Mouse (Mus musculus): ENCODE measurements around the gene Tgfa. TPM values are rescaled to one million over a fixed set of nuclear protein-coding genes. Genes with fewer than 3 reads are reported as not detected.

Tgfa gene
- polyA plus RNA-seq, 1 experiment from 2014 or later: 4.5 TPM

- Histone ChIP-seq H3K27ac (replicated peaks; ENCODE audit: low read depth, low read length) (no peak overlapping the region), H3K4me2 (ENCODE audit: low read depth, low read length) (peak overlapping the region; percentile 98), H3K9ac (ENCODE audit: low read depth, low read length) (peak overlapping the region; percentile 71; the same call in 1 of the 2 replicates), H3K4me1 (ENCODE audit: control insufficient read depth, insufficient read depth, low read length) (peaks cover 17% of the 10 kb centered on the region), H3K27me3 (replicated peaks; ENCODE audit: control insufficient read depth, insufficient read depth, low read length) (peaks cover 28% of the 10 kb centered on the region), H3K9me3 (ENCODE audit: control insufficient read depth, low read length) (no peaks in the 10 kb centered on the region), H3K4me3 (ENCODE audit: low read depth, low read length) (peak overlapping the region; percentile 66), H3K36me3 (ENCODE audit: control insufficient read depth, insufficient read depth, low read length) (no peaks in the 10 kb centered on the region)
- 4% methylated on average over 14 of the region's 14 CpGs for WGBS
- ATAC-seq (ENCODE audit: low read depth) (no peak), DNase-seq (ENCODE audit: low spot score) (peak; percentile 16)
These were observed 1.0 kb downstream of the Tgfa start for GRCm38 (mm10) chr6:86196034-86196433.

- H3K4me3 ChIP-seq (ENCODE audit: low read depth, low read length): no peak overlapping the region
- 0 out of 2 replicates have a peak overlapping the region, but pooled peaks have one; percentile 5 for H3K9ac ChIP-seq (ENCODE audit: low read depth, low read length)
- H3K36me3 ChIP-seq (ENCODE audit: control insufficient read depth, insufficient read depth, low read length): no peaks in the 10 kb centered on the region
- ATAC-seq (ENCODE audit: low read depth): no peak
- 10% methylated on average over 11 of the region's 11 CpGs for whole genome bisulfite sequencing
- peak overlapping the region; percentile 98 for H3K4me2 ChIP-seq (ENCODE audit: low read depth, low read length)
- no peak overlapping the region for H3K27ac ChIP-seq (replicated peaks; ENCODE audit: low read depth, low read length)
- no peaks in the 10 kb centered on the region for H3K9me3 ChIP-seq (ENCODE audit: control insufficient read depth, low read length)
- peaks cover 17% of the 10 kb centered on the region for H3K4me1 ChIP-seq (ENCODE audit: control insufficient read depth, insufficient read depth, low read length)
- peak; percentile 55 for DNase-seq (ENCODE audit: low spot score)
- peaks cover 28% of the 10 kb centered on the region for H3K27me3 ChIP-seq (replicated peaks; ENCODE audit: control insufficient read depth, insufficient read depth, low read length)
These were observed 2.3 kb downstream of the Tgfa start for GRCm38 (mm10) chr6:86197150-86197862.

- no peaks in the 10 kb centered on the region for H3K36me3 ChIP-seq (ENCODE audit: control insufficient read depth, insufficient read depth, low read length)
- H3K9me3 ChIP-seq (ENCODE audit: control insufficient read depth, low read length): no peaks in the 10 kb centered on the region; the same call in 1 of the 2 replicates
- H3K4me1 ChIP-seq (ENCODE audit: control insufficient read depth, insufficient read depth, low read length): peaks cover 14% of the 10 kb centered on the region
- no peak for ATAC-seq (ENCODE audit: low read depth)
- H3K4me3 ChIP-seq (ENCODE audit: low read depth, low read length): no peak overlapping the region
- 74% methylated on average over 5 of the region's 5 CpGs for WGBS
- H3K27me3 ChIP-seq (replicated peaks; ENCODE audit: control insufficient read depth, insufficient read depth, low read length): peaks cover 6% of the 10 kb centered on the region
- H3K4me2 ChIP-seq (ENCODE audit: low read depth, low read length): no peak overlapping the region
- no peak for DNase-seq (ENCODE audit: low spot score)
- no peak overlapping the region for H3K9ac ChIP-seq (ENCODE audit: low read depth, low read length)
- H3K27ac ChIP-seq (replicated peaks; ENCODE audit: low read depth, low read length): no peak overlapping the region
These were observed 5.9 kb downstream of the Tgfa start for GRCm38 (mm10) chr6:86200934-86201333.

GRCm38 (mm10) chr6:86203101-86203500 lies 8.1 kb downstream of the Tgfa start:
- H3K4me1 ChIP-seq (ENCODE audit: control insufficient read depth, insufficient read depth, low read length): 0 out of 2 replicates have a peak, but pooled peaks cover 7% of the 10 kb centered on the region
- ATAC-seq (ENCODE audit: low read depth): no peak
- 77% methylated on average over 7 of the region's 7 CpGs for WGBS

GRCm38 (mm10) chr6:86206014-86206413 lies 11.0 kb downstream of the Tgfa start:
- Histone ChIP-seq H3K4me3 (ENCODE audit: low read depth, low read length) (no peak overlapping the region), H3K9ac (ENCODE audit: low read depth, low read length) (no peak overlapping the region), H3K27me3 (replicated peaks; ENCODE audit: control insufficient read depth, insufficient read depth, low read length) (no peaks in the 10 kb centered on the region), H3K4me2 (ENCODE audit: low read depth, low read length) (no peak overlapping the region), H3K9me3 (ENCODE audit: control insufficient read depth, low read length) (no peaks in the 10 kb centered on the region; the same call in 1 of the 2 replicates), H3K27ac (replicated peaks; ENCODE audit: low read depth, low read length) (no peak overlapping the region), H3K4me1 (ENCODE audit: control insufficient read depth, insufficient read depth, low read length) (peaks cover 14% of the 10 kb centered on the region), H3K36me3 (ENCODE audit: control insufficient read depth, insufficient read depth, low read length) (no peaks in the 10 kb centered on the region)
- ATAC-seq (ENCODE audit: low read depth) (no peak), DNase-seq (ENCODE audit: low spot score) (no peak)
- 80% methylated on average over 6 of the region's 6 CpGs for WGBS

More at GRCm38 (mm10) chr6:86203101-86203500, 8.1 kb downstream of the Tgfa start:
- Histone ChIP-seq H3K9ac (ENCODE audit: low read depth, low read length) (no peak overlapping the region), H3K27me3 (replicated peaks; ENCODE audit: control insufficient read depth, insufficient read depth, low read length) (peaks cover 2% of the 10 kb centered on the region; the same call in 1 of the 2 replicates), H3K27ac (replicated peaks; ENCODE audit: low read depth, low read length) (no peak overlapping the region), H3K9me3 (ENCODE audit: control insufficient read depth, low read length) (no peaks in the 10 kb centered on the region; the same call in 1 of the 2 replicates), H3K4me3 (ENCODE audit: low read depth, low read length) (no peak overlapping the region), H3K36me3 (ENCODE audit: control insufficient read depth, insufficient read depth, low read length) (no peaks in the 10 kb centered on the region), H3K4me2 (ENCODE audit: low read depth, low read length) (no peak overlapping the region)
- DNase-seq (ENCODE audit: low spot score): no peak

GRCm38 (mm10) chr6:86206985-86207384 lies 12.0 kb downstream of the Tgfa start:
- Histone ChIP-seq H3K9me3 (ENCODE audit: control insufficient read depth, low read length) (no peaks in the 10 kb centered on the region; the same call in 1 of the 2 replicates), H3K4me2 (ENCODE audit: low read depth, low read length) (peak overlapping the region; percentile 29), H3K4me3 (ENCODE audit: low read depth, low read length) (no peak overlapping the region), H3K27ac (replicated peaks; ENCODE audit: low read depth, low read length) (no peak overlapping the region), H3K27me3 (replicated peaks; ENCODE audit: control insufficient read depth, insufficient read depth, low read length) (no peaks in the 10 kb centered on the region), H3K4me1 (ENCODE audit: control insufficient read depth, insufficient read depth, low read length) (peaks cover 14% of the 10 kb centered on the region), H3K9ac (ENCODE audit: low read depth, low read length) (no peak overlapping the region), H3K36me3 (ENCODE audit: control insufficient read depth, insufficient read depth, low read length) (no peaks in the 10 kb centered on the region)
- ATAC-seq (ENCODE audit: low read depth): no peak
- no peak for DNase-seq (ENCODE audit: low spot score)
- 41% methylated on average over 12 of the region's 12 CpGs for WGBS

- no peaks in the 10 kb centered on the region for H3K36me3 ChIP-seq (ENCODE audit: control insufficient read depth, insufficient read depth, low read length)
- no peaks in the 10 kb centered on the region; the same call in 1 of the 2 replicates for H3K9me3 ChIP-seq (ENCODE audit: control insufficient read depth, low read length)
- peaks cover 14% of the 10 kb centered on the region for H3K4me1 ChIP-seq (ENCODE audit: control insufficient read depth, insufficient read depth, low read length)
- H3K27ac ChIP-seq (replicated peaks; ENCODE audit: low read depth, low read length): peak overlapping the region; percentile 34
- no peaks in the 10 kb centered on the region for H3K27me3 ChIP-seq (replicated peaks; ENCODE audit: control insufficient read depth, insufficient read depth, low read length)
- peak overlapping the region; percentile 45 for H3K4me2 ChIP-seq (ENCODE audit: low read depth, low read length)
- H3K9ac ChIP-seq (ENCODE audit: low read depth, low read length): no peak overlapping the region; the same call in 1 of the 2 replicates
- ATAC-seq (ENCODE audit: low read depth): peak; percentile 90
- WGBS: 19% methylated on average over 17 of the region's 17 CpGs
- 0 out of 2 replicates have a peak overlapping the region, but pooled peaks have one; percentile 10 for H3K4me3 ChIP-seq (ENCODE audit: low read depth, low read length)
- peak; percentile 73 for DNase-seq (ENCODE audit: low spot score)
These were observed 14.4 kb downstream of the Tgfa start for GRCm38 (mm10) chr6:86209133-86210016.

- H3K4me2 ChIP-seq (ENCODE audit: low read depth, low read length): peak overlapping the region; percentile 45
- H3K27me3 ChIP-seq (replicated peaks; ENCODE audit: control insufficient read depth, insufficient read depth, low read length): no peaks in the 10 kb centered on the region
- H3K36me3 ChIP-seq (ENCODE audit: control insufficient read depth, insufficient read depth, low read length): no peaks in the 10 kb centered on the region
- peak overlapping the region; percentile 34 for H3K27ac ChIP-seq (replicated peaks; ENCODE audit: low read depth, low read length)
- H3K9me3 ChIP-seq (ENCODE audit: control insufficient read depth, low read length): no peaks in the 10 kb centered on the region
- 31% methylated on average over 6 of the region's 6 CpGs for WGBS
- DNase-seq (ENCODE audit: low spot score): peak; percentile 29
- 0 out of 2 replicates have a peak overlapping the region, but pooled peaks have one; percentile 10 for H3K4me3 ChIP-seq (ENCODE audit: low read depth, low read length)
- H3K4me1 ChIP-seq (ENCODE audit: control insufficient read depth, insufficient read depth, low read length): peaks cover 14% of the 10 kb centered on the region
- no peak overlapping the region for H3K9ac ChIP-seq (ENCODE audit: low read depth, low read length)
- ATAC-seq (ENCODE audit: low read depth): 0 out of 2 replicates have a peak, but pooled peaks have one; percentile 50
These were observed 15.0 kb downstream of the Tgfa start for GRCm38 (mm10) chr6:86210017-86210408.

Measured in embryonic facial prominence, embryonic 14.5 days (tissue).